Mouse (Mus musculus) kidney, embryonic 14.5 days (tissue): Measurements from ENCODE around the gene Ccser2. TPM values are rescaled to one million over a fixed set of nuclear protein-coding genes. Genes with fewer than 3 reads are reported as not detected.

Experiments
- ATAC-seq: fragments of 200-750 bp; cut with Nextera tagmentation; 2 replicates; pipeline ENCODE4 v1.8.0; 2017; ENCODE audit warnings: moderate number of reproducible peaks, mild to moderate bottlenecking, moderate TSS enrichment, moderate library complexity; ENCODE audit not compliant: low FRiP score, low TSS enrichment
- H3K27ac ChIP-seq: fragments of 300-500 bp; sonication (generic); 2 replicates; pipeline ENCODE4 v1.5.1; 2014; ENCODE audit warnings: low read depth, mild to moderate bottlenecking, low read length, moderate library complexity, mixed read lengths
- H3K27me3 ChIP-seq: fragments of 300-500 bp; sonication (generic); 2 replicates; pipeline ENCODE4 v1.6.1; 2014; ENCODE audit warnings: mild to moderate bottlenecking, low read length; ENCODE audit not compliant: control insufficient read depth, insufficient read depth
- H3K36me3 ChIP-seq: fragments of 300-500 bp; sonication (generic); 2 replicates; pipeline ENCODE4 v1.6.1; 2014; ENCODE audit warnings: low read length, mixed read lengths; ENCODE audit not compliant: control insufficient read depth, insufficient read depth
- H3K4me1 ChIP-seq: fragments of 300-500 bp; sonication (generic); 2 replicates; pipeline ENCODE4 v1.6.1; 2014; ENCODE audit warnings: low read length, mixed read lengths; ENCODE audit not compliant: control insufficient read depth, insufficient read depth
- H3K4me2 ChIP-seq: fragments of 300-500 bp; sonication (generic); replicated peaks from 2 replicates; pipeline ENCODE4 v1.6.1; 2014; ENCODE audit warnings: low read depth, mild to moderate bottlenecking, low read length
- H3K4me3 ChIP-seq: fragments of 300-500 bp; sonication (generic); 2 replicates; pipeline ENCODE4 v1.5.1; 2014; ENCODE audit warnings: mild to moderate bottlenecking, low read length
- H3K9ac ChIP-seq: fragments of 300-500 bp; sonication (generic); 2 replicates; pipeline ENCODE4 v1.6.1; 2014; ENCODE audit warnings: low read depth, mild to moderate bottlenecking, low read length, moderate library complexity
- H3K9me3 ChIP-seq: fragments of 300-500 bp; sonication (generic); 2 replicates; pipeline ENCODE4 v1.6.1; 2016; ENCODE audit warnings: low read length; ENCODE audit not compliant: control insufficient read depth
- WGBS: fragments of 180-500 bp; shearing (Covaris S2); extraction: QIAGEN DNeasy Blood & Tissue Kit; methylation state at CpG from one replicate; pipeline ENCODE4 v1.1.7; 2014; 5-methylcytosine and 5-hydroxymethylcytosine counted together
- polyA plus RNA-seq: library from polyadenylated mRNA; unstranded; fragments of >200 nt; fragmentation: Nextera tagmentation; extraction: Ambion mirVana; gene quantifications from 2 replicates; pipeline ENCODE4 v1.2.1, GENCODE M21; 2014

Ccser2 gene
- polyA plus RNA-seq, 1 experiment from 2014 or later = 35.3 TPM

- 80% methylated on average over 6 of the region's 6 CpGs for WGBS
These were observed 11.3 kb downstream of the Ccser2 start for GRCm38 (mm10) chr14:36957261-36957660.

GRCm38 (mm10) chr14:36956717-36957116 is 11.9 kb downstream of the Ccser2 start:
- Histone ChIP-seq H3K9ac (no peak overlapping the region), H3K27me3 (no peaks in the 10 kb centered on the region), H3K9me3 (no peaks in the 10 kb centered on the region), H3K4me2 (no peak overlapping the region), H3K36me3 (no peaks in the 10 kb centered on the region), H3K27ac (no peak overlapping the region), H3K4me3 (no peak overlapping the region), H3K4me1 (no peaks in the 10 kb centered on the region)
- 58% methylated on average over 5 of the region's 5 CpGs for WGBS
- no peak for ATAC-seq

More at GRCm38 (mm10) chr14:36957261-36957660, 11.3 kb downstream of the Ccser2 start:
- H3K4me3 ChIP-seq = no peak overlapping the region
- no peak overlapping the region for H3K9ac ChIP-seq
- H3K9me3 ChIP-seq = no peaks in the 10 kb centered on the region
- H3K27ac ChIP-seq = no peak overlapping the region
- H3K4me2 ChIP-seq = no peak overlapping the region
- H3K27me3 ChIP-seq = no peaks in the 10 kb centered on the region
- H3K36me3 ChIP-seq = no peaks in the 10 kb centered on the region
- H3K4me1 ChIP-seq = no peaks in the 10 kb centered on the region
- ATAC-seq = no peak

- H3K4me3 ChIP-seq = no peak overlapping the region
- 85% methylated on average over 10 of the region's 10 CpGs for WGBS
- H3K4me1 ChIP-seq = no peaks in the 10 kb centered on the region
- no peaks in the 10 kb centered on the region for H3K36me3 ChIP-seq
- ATAC-seq = no peak
- no peak overlapping the region for H3K9ac ChIP-seq
- H3K4me2 ChIP-seq = no peak overlapping the region
- H3K27ac ChIP-seq = no peak overlapping the region
- H3K9me3 ChIP-seq = no peaks in the 10 kb centered on the region
- H3K27me3 ChIP-seq = no peaks in the 10 kb centered on the region
These were observed 15.7 kb downstream of the Ccser2 start for GRCm38 (mm10) chr14:36952687-36953426.

- peak; percentile 57; the same call in 1 of the 2 replicates for ATAC-seq
- H3K4me2 ChIP-seq = no peak overlapping the region
- no peak overlapping the region for H3K9ac ChIP-seq
- WGBS = 31% methylated on average over 2 of the region's 2 CpGs
- no peak overlapping the region for H3K27ac ChIP-seq
- no peaks in the 10 kb centered on the region for H3K9me3 ChIP-seq
- H3K4me3 ChIP-seq = no peak overlapping the region
- H3K27me3 ChIP-seq = no peaks in the 10 kb centered on the region
- H3K36me3 ChIP-seq = no peaks in the 10 kb centered on the region
- H3K4me1 ChIP-seq = no peaks in the 10 kb centered on the region
These were observed 16.4 kb downstream of the Ccser2 start for GRCm38 (mm10) chr14:36952142-36952541.

GRCm38 (mm10) chr14:36942716-36943115 is 25.9 kb downstream of the Ccser2 start:
- Histone ChIP-seq H3K36me3 (peaks cover 19% of the 10 kb centered on the region; the same call in 1 of the 2 replicates), H3K9me3 (no peaks in the 10 kb centered on the region), H3K27me3 (no peaks in the 10 kb centered on the region), H3K27ac (no peak overlapping the region), H3K4me2 (no peak overlapping the region), H3K4me3 (no peak overlapping the region), H3K9ac (no peak overlapping the region), H3K4me1 (peaks cover 6% of the 10 kb centered on the region; the same call in 1 of the 2 replicates)
- WGBS = 19% methylated on average over 5 of the region's 5 CpGs
- ATAC-seq = peak; percentile 73

GRCm38 (mm10) chr14:36937941-36938340 is 30.6 kb downstream of the Ccser2 start:
- ATAC-seq = no peak
- no peak overlapping the region for H3K9ac ChIP-seq
- WGBS = 80% methylated on average over 2 of the region's 2 CpGs
- H3K36me3 ChIP-seq = peaks cover 21% of the 10 kb centered on the region; the same call in 1 of the 2 replicates
- H3K4me2 ChIP-seq = no peak overlapping the region
- no peak overlapping the region for H3K27ac ChIP-seq
- H3K27me3 ChIP-seq = no peaks in the 10 kb centered on the region
- no peak overlapping the region for H3K4me3 ChIP-seq
- H3K9me3 ChIP-seq = no peaks in the 10 kb centered on the region
- peaks cover 4% of the 10 kb centered on the region; the same call in 1 of the 2 replicates for H3K4me1 ChIP-seq

- no peak overlapping the region for H3K27ac ChIP-seq
- 0 out of 2 replicates have a peak, but pooled peaks have one; percentile 60 for ATAC-seq
These were observed 31.3 kb downstream of the Ccser2 start for GRCm38 (mm10) chr14:36937080-36937878.

GRCm38 (mm10) chr14:36932638-36933382 is 35.8 kb downstream of the Ccser2 start:
- ATAC-seq = no peak; the same call in 1 of the 2 replicates
- H3K27ac ChIP-seq = peak overlapping the region; percentile 3; the same call in 1 of the 2 replicates

More at GRCm38 (mm10) chr14:36937080-36937878, 31.3 kb downstream of the Ccser2 start:
- no peaks in the 10 kb centered on the region for H3K4me1 ChIP-seq
- H3K36me3 ChIP-seq = peaks cover 21% of the 10 kb centered on the region; the same call in 1 of the 2 replicates
- 72% methylated on average over 7 of the region's 7 CpGs for WGBS
- no peaks in the 10 kb centered on the region for H3K9me3 ChIP-seq
- no peaks in the 10 kb centered on the region for H3K27me3 ChIP-seq
- no peak overlapping the region for H3K4me2 ChIP-seq
- no peak overlapping the region for H3K4me3 ChIP-seq
- no peak overlapping the region for H3K9ac ChIP-seq

More at GRCm38 (mm10) chr14:36932638-36933382, 35.8 kb downstream of the Ccser2 start:
- no peaks in the 10 kb centered on the region for H3K4me1 ChIP-seq
- no peaks in the 10 kb centered on the region for H3K9me3 ChIP-seq
- H3K9ac ChIP-seq = no peak overlapping the region
- peaks cover 3% of the 10 kb centered on the region; the same call in 1 of the 2 replicates for H3K36me3 ChIP-seq
- no peaks in the 10 kb centered on the region for H3K27me3 ChIP-seq
- no peak overlapping the region for H3K4me2 ChIP-seq
- WGBS = 61% methylated on average over 10 of the region's 10 CpGs
- H3K4me3 ChIP-seq = no peak overlapping the region
